ENCODE assay signal across 9 mouse cellular contexts in genomic region chr17:86812029-86812428, GRCm38 (mm10). TPM values are rescaled to one million over a fixed set of nuclear protein-coding genes. Genes with fewer than 3 reads are reported as not detected.
DNase-seq lines count a peak whose midpoint lies in the region; TF ChIP-seq lines count a peak whose summit lies in the region.
"Had no signal": no experiment of that assay in that cellular context is flagged by ENCODE, and none has a peak within 500 bp of the region (broad histone marks: within the 10 kb centered on the region; RNA-seq: fewer than 3 reads in every experiment).

No protein-coding gene starts in this region.

- peaks cover 11% of the 10 kb centered on the region for H3K4me1 ChIP-seq in E14TG2a.4 (replicated peaks; ENCODE audit: low read depth, low read length)

- no peaks in the 10 kb centered on the region for H3K9me3 ChIP-seq in E14TG2a.4 (ENCODE audit: low read length)

- no peak overlapping the region for H3K4me3 ChIP-seq in E14TG2a.4 (replicated peaks; ENCODE audit: low read length)
- H3K4me3 ChIP-seq: erythroblast, embryonic 14.5 days had no signal

- peak; percentile 34 for DNase-seq in kidney, adult 18-20 months
- DNase-seq in kidney, adult 9 months: no peak
- peak; percentile 74 for DNase-seq in adipocyte (ENCODE audit: low spot score)
- DNase-seq in gonadal fat pad, adult 2 months (ENCODE audit: low read depth): peak; percentile 75
- peak; percentile 44 for DNase-seq in retina, adult 2 months (ENCODE audit: low read depth, low spot score)
- DNase-seq in adrenal gland, postnatal 4 days (ENCODE audit: low spot score in 2 of 2): no peak
- no peak for DNase-seq in adrenal gland, adult 8-10 months

- TF ChIP-seq CTCF in E14TG2a.4 (conservative IDR thresholded peaks at IDR 0.05; ENCODE audit: low read length): peak; percentile 60

- peaks cover 77% of the 10 kb centered on the region for H3K36me3 ChIP-seq in E14TG2a.4 (ENCODE audit: insufficient read depth, low read length)

- H3K27me3 ChIP-seq in E14TG2a.4 (ENCODE audit: insufficient read depth, low read length): no peaks in the 10 kb centered on the region

RNA-seq across cellular contexts. Expression of gene Epas1, which starts 58.5 kb away (rescaled TPM):
- 66.6 and 115 TPM in 2 replicates for polyA plus RNA-seq in gonadal fat pad, adult 2 months (2012; rRNA removed)
- 100 to 1,000 TPM; 129 to 150 TPM for total RNA-seq in adrenal gland, postnatal 4 days (2021)
- 100 to 1,000 TPM; 204 to 224 (median 215) TPM for total RNA-seq in adrenal gland, adult 8-10 months (2022)

Comparison
In these comparisons a context has a peak if more than half of its experiments do, and no peak if none do; other contexts are left out.
1. DNase-seq: peak in kidney, adult 18-20 months (single experiment), adipocyte (single experiment), gonadal fat pad, adult 2 months (single experiment) and retina, adult 2 months (single experiment); none in kidney, adult 9 months (single experiment), adrenal gland, postnatal 4 days (0 of 2) and adrenal gland, adult 8-10 months (single experiment).